ENCODE assay signal across 11 mouse cellular contexts in genomic region chr4:146454896-146455295, GRCm38 (mm10). TPM values are rescaled to one million over a fixed set of nuclear protein-coding genes. Genes with fewer than 3 reads are reported as not detected.
DNase-seq lines count a peak whose midpoint lies in the region; ATAC-seq and TF ChIP-seq lines count a peak whose summit lies in the region.
"Had no signal": no experiment of that assay in that cellular context is flagged by ENCODE, and none has a peak within 500 bp of the region (broad histone marks: within the 10 kb centered on the region; RNA-seq: fewer than 3 reads in every experiment).

No protein-coding gene starts in this region.

- H3K9me3 ChIP-seq in ES-E14 (ENCODE audit: control insufficient read depth, insufficient read depth, low read depth, low read length), result no peaks in the 10 kb centered on the region
- H3K9me3 ChIP-seq in hindbrain, postnatal 0 days (ENCODE audit: low read length), result peaks cover 60% of the 10 kb centered on the region
- peaks cover 46% of the 10 kb centered on the region for H3K9me3 ChIP-seq in liver, postnatal 0 days (ENCODE audit: low read length)

- no peak for TF ChIP-seq CTCF in hindbrain, postnatal 0 days (IDR thresholded peaks at IDR 0.05; ENCODE audit: low read depth)
- no peak for TF ChIP-seq CTCF in liver, postnatal 0 days (IDR thresholded peaks at IDR 0.05; ENCODE audit: low read depth)

- 42% methylated on average over 2 of the region's 2 CpGs for WGBS in hindbrain, postnatal 0 days
- 28% methylated on average over 2 of the region's 2 CpGs for WGBS in liver, postnatal 0 days (ENCODE audit: insufficient replicate concordance)

- no peak overlapping the region for H3K9ac ChIP-seq in ES-E14 (ENCODE audit: insufficient read depth, low read depth, low read length, poor library complexity, severe bottlenecking)
- H3K9ac ChIP-seq in hindbrain, postnatal 0 days (replicated peaks; ENCODE audit: low read length), result no peak overlapping the region
- no peak overlapping the region for H3K9ac ChIP-seq in liver, postnatal 0 days (replicated peaks)

- in situ Hi-C loops in ES-E14 (cut with MboI; ENCODE audit: low sequenced_read_pairs in 2 of 2, unreplicated experiment in 2 of 2), result no loop called here

- no peak for TF ChIP-seq EP300 in liver, postnatal 0 days (IDR thresholded peaks at IDR 0.05; ENCODE audit: low read depth)

- H3K36me3 ChIP-seq in ES-E14 (ENCODE audit: control insufficient read depth, insufficient read depth, low read length, poor library complexity, severe bottlenecking), result peaks cover 8% of the 10 kb centered on the region; the same call in 1 of the 2 replicates
- no peaks in the 10 kb centered on the region for H3K36me3 ChIP-seq in hindbrain, postnatal 0 days (ENCODE audit: insufficient read depth, low read length)
- no peaks in the 10 kb centered on the region for H3K36me3 ChIP-seq in liver, postnatal 0 days (replicated peaks; ENCODE audit: insufficient read depth, low read length)

- no peak overlapping the region for H3K4me3 ChIP-seq in ES-E14 (ENCODE audit: insufficient read depth in 1 of 2, low read depth in 1 of 2, low read length in 2 of 2, poor library complexity in 1 of 2, severe bottlenecking in 1 of 2)
- no peak overlapping the region for H3K4me3 ChIP-seq in hindbrain, postnatal 0 days (ENCODE audit: low read length)
- H3K4me3 ChIP-seq in liver, postnatal 0 days (ENCODE audit: low read depth, low read length), result no peak overlapping the region

- no peaks in the 10 kb centered on the region for H3K27me3 ChIP-seq in hindbrain, postnatal 0 days (ENCODE audit: insufficient read depth, low read length)
- H3K27me3 ChIP-seq in liver, postnatal 0 days (ENCODE audit: insufficient read depth, low read length), result no peaks in the 10 kb centered on the region

- peak; percentile 16; the same call in 1 of the 2 replicates for ATAC-seq in hindbrain, postnatal 0 days
- peak; percentile 14; the same call in 1 of the 2 replicates for ATAC-seq in liver, postnatal 0 days

- H3K4me2 ChIP-seq in hindbrain, postnatal 0 days (ENCODE audit: low read depth, low read length), result no peak overlapping the region
- no peak overlapping the region for H3K4me2 ChIP-seq in liver, postnatal 0 days (ENCODE audit: low read depth, low read length)

- DNase-seq in heart, adult 11 months, result peak; percentile 88
- DNase-seq in heart, postnatal 4 days, result no peak
- DNase-seq in ES-E14 (ENCODE audit: low read depth, low spot score), result no peak
- no peak for DNase-seq in hindbrain, postnatal 0 days (ENCODE audit: low spot score)
- no peak for DNase-seq in liver, postnatal 0 days
- DNase-seq in adrenal gland, postnatal 4 days (ENCODE audit: low spot score in 2 of 2), result no peak
- DNase-seq in left cerebral cortex, adult 18-20 months (ENCODE audit: low spot score in 2 of 2), result no peak
- DNase-seq in left cerebral cortex, adult 9 months (ENCODE audit: low spot score in 2 of 2), result no peak
- DNase-seq: heart, postnatal 10 days; spleen, adult 18-20 months had no signal

- H3K4me1 ChIP-seq in ES-E14 (ENCODE audit: control insufficient read depth in 2 of 2, insufficient read depth in 2 of 2, low read length in 2 of 2, poor library complexity in 1 of 2), result peaks cover 1 to 15% of the 10 kb centered on the region in 2 experiments; a peak in 2 of 4 replicates
- H3K4me1 ChIP-seq in hindbrain, postnatal 0 days (ENCODE audit: insufficient read depth, low read length), result no peaks in the 10 kb centered on the region
- no peaks in the 10 kb centered on the region for H3K4me1 ChIP-seq in liver, postnatal 0 days (ENCODE audit: insufficient read depth)

- peak overlapping the region; percentile 41; the same call in 1 of the 2 replicates for H3K27ac ChIP-seq in ES-E14 (ENCODE audit: insufficient read depth, low read depth, low read length, poor library complexity, severe bottlenecking)
- no peak overlapping the region for H3K27ac ChIP-seq in hindbrain, postnatal 0 days
- no peak overlapping the region for H3K27ac ChIP-seq in liver, postnatal 0 days (ENCODE audit: low read depth)

TF ChIP-seq in ES-E14, 5 proteins besides CTCF, POLR2A, EP300 and RAD21:
- TF ChIP-seq CHD2 (IDR thresholded peaks at IDR 0.05; ENCODE audit: low read depth, low read length), result no peak
- no peak for TF ChIP-seq HCFC1 (IDR thresholded peaks at IDR 0.05; ENCODE audit: borderline replicate concordance, insufficient read depth, low read length)
- TF ChIP-seq ZNF384 (IDR thresholded peaks at IDR 0.05; ENCODE audit: low read depth, low read length), result no peak
- TF ChIP-seq MAFK (IDR thresholded peaks at IDR 0.05; ENCODE audit: insufficient read depth, low read depth, low read length), result no peak
- TF ChIP-seq ZC3H11A (IDR thresholded peaks at IDR 0.05; ENCODE audit: borderline replicate concordance, low read depth, low read length), result no peak

RNA-seq across cellular contexts. Expression of gene Zfp992, which starts 6.1 kb away (rescaled TPM):
- total RNA-seq in heart, postnatal 4 days (2021), result 1 to 10 TPM; 4.5 to 5.4 TPM
- total RNA-seq in ES-E14 (2012; rRNA removed), result 51.3 and 57.6 TPM in 2 replicates
- 2.5 and 3.0 TPM in 2 replicates for total RNA-seq in hindbrain, postnatal 0 days (2014; rRNA removed)
- polyA plus RNA-seq in hindbrain, postnatal 0 days (2015; fragmentation: Nextera tagmentation; extraction: Ambion mirVana), result 1.6 and 2.2 TPM in 2 replicates
- 1.0 and 1.2 TPM in 2 replicates for polyA plus RNA-seq in liver, postnatal 0 days (2015; fragmentation: Nextera tagmentation; extraction: Ambion mirVana)
- total RNA-seq in adrenal gland, postnatal 4 days (2021), result 10 to 100 TPM; 12.0 to 13.9 TPM
- total RNA-seq in left cerebral cortex, adult 18-20 months (2021), result 1 to 10 TPM; 2.5 to 3.2 TPM

RNA-seq across cellular contexts. Expression of gene Zfp981, which starts 46.9 kb away (rescaled TPM):
- total RNA-seq in heart, postnatal 4 days (2021), result 1 to 10 TPM in 1 of 2 experiments, under 1 TPM in 1; 0.83 to 1.2 TPM
- total RNA-seq in ES-E14 (2012; rRNA removed), result 136 and 150 TPM in 2 replicates
- total RNA-seq in hindbrain, postnatal 0 days (2014; rRNA removed), result 0.16 TPM in 1 of 2 replicates, not detected in the other
- 0.08 and 0.11 TPM in 2 replicates for polyA plus RNA-seq in hindbrain, postnatal 0 days (2015; fragmentation: Nextera tagmentation; extraction: Ambion mirVana)
- not detected in 2 replicates for polyA plus RNA-seq in liver, postnatal 0 days (2015; fragmentation: Nextera tagmentation; extraction: Ambion mirVana)
- total RNA-seq in adrenal gland, postnatal 4 days (2021), result 1 to 10 TPM in 1 of 2 experiments, under 1 TPM in 1; 0.71 to 1.1 TPM
- total RNA-seq in left cerebral cortex, adult 18-20 months (2021), result under 1 TPM; 0.12 to 0.23 TPM
- total RNA-seq: neutrophil, adult 5-6 weeks had no signal

Comparison
In these comparisons a context has a peak if more than half of its experiments do, and no peak if none do; other contexts are left out.
1. RNA of gene Zfp981, which starts 46.9 kb away (total RNA-seq): 136 to 150 TPM in ES-E14; 0.83 to 1.2 TPM in heart, postnatal 4 days, 0.71 to 1.1 TPM in adrenal gland, postnatal 4 days, 0.12 to 0.23 TPM in left cerebral cortex, adult 18-20 months and 0.16 TPM in hindbrain, postnatal 0 days; every median in the first group is over 10 times any median in the second.